In the genomic region with DNA sequence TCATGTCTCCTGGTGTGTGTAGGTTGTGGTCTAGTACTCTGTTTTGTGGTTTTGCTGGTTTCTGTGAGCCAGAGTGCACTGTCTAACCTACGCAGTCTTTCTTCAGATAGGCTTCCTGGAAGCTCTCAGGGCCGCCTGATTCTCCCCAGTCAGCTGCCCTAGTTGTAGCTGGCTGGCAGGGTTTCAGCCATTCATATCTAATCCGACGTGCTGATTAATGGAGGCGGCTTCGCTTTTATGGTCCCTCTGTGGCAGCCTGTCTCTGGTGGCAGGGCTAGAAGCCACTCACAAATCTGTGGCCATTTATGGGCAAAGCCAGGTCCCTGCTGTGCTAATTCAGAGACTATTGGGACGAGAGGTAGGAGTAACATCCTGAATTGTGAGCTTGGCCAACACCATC, we compare ENCODE assay signal across 11 mouse cellular contexts. TPM values are rescaled to one million over a fixed set of nuclear protein-coding genes. Genes with fewer than 3 reads are reported as not detected.
DNase-seq lines count a peak whose midpoint lies in the region; ATAC-seq and TF ChIP-seq lines count a peak whose summit lies in the region.
"Had no signal": no experiment of that assay in that cellular context is flagged by ENCODE, and none has a peak within 500 bp of the region (broad histone marks: within the 10 kb centered on the region; RNA-seq: fewer than 3 reads in every experiment).

No protein-coding gene starts in this region.

- H3K9ac ChIP-seq in forebrain, embryonic 11.5 days (ENCODE audit: low read length): no peak overlapping the region
- no peak overlapping the region for H3K9ac ChIP-seq in forebrain, embryonic 12.5 days
- 0 out of 2 replicates have a peak overlapping the region, but pooled peaks have one; percentile 13 for H3K9ac ChIP-seq in neural tube, embryonic 13.5 days
- no peak overlapping the region for H3K9ac ChIP-seq in neural tube, embryonic 15.5 days (replicated peaks)
- no peak overlapping the region for H3K9ac ChIP-seq in hindbrain, embryonic 14.5 days
- H3K9ac ChIP-seq in stomach, embryonic 14.5 days (replicated peaks; ENCODE audit: low read depth, low read length): no peak overlapping the region
- H3K9ac ChIP-seq: liver, embryonic 14.5 days had no signal

- no peaks in the 10 kb centered on the region for H3K36me3 ChIP-seq in forebrain, embryonic 11.5 days (ENCODE audit: control insufficient read depth, insufficient read depth, low read length)
- H3K36me3 ChIP-seq in forebrain, embryonic 12.5 days (replicated peaks): no peaks in the 10 kb centered on the region
- no peaks in the 10 kb centered on the region for H3K36me3 ChIP-seq in neural tube, embryonic 13.5 days
- peaks cover 2% of the 10 kb centered on the region; the same call in 1 of the 2 replicates for H3K36me3 ChIP-seq in neural tube, embryonic 15.5 days
- no peaks in the 10 kb centered on the region for H3K36me3 ChIP-seq in hindbrain, embryonic 14.5 days (replicated peaks; ENCODE audit: control insufficient read depth, insufficient read depth)
- H3K36me3 ChIP-seq in stomach, embryonic 14.5 days (ENCODE audit: control insufficient read depth, insufficient read depth, low read length): no peaks in the 10 kb centered on the region

- ATAC-seq in forebrain, embryonic 11.5 days (replicated peaks; ENCODE audit: low FRiP score): no peak
- ATAC-seq in forebrain, embryonic 12.5 days (ENCODE audit: low FRiP score): no peak
- peak; percentile 55 for ATAC-seq in neural tube, embryonic 13.5 days (ENCODE audit: low read depth)
- ATAC-seq in neural tube, embryonic 15.5 days (ENCODE audit: low FRiP score): no peak
- ATAC-seq in hindbrain, embryonic 14.5 days (ENCODE audit: low FRiP score): peak; percentile 32; the same call in 1 of the 2 replicates
- ATAC-seq in stomach, embryonic 14.5 days (ENCODE audit: insufficient number of reproducible peaks, insufficient read depth, low FRiP score, low read depth): 0 out of 2 replicates have a peak, but pooled peaks have one; percentile 23

- DNase-seq in forebrain, embryonic 11.5 days (ENCODE audit: low spot score): peak; percentile 42
- DNase-seq in hindbrain, embryonic 14.5 days (ENCODE audit: low spot score): peak; percentile 42
- DNase-seq in cerebellum, adult 18-20 months: no peak
- no peak for DNase-seq in cerebellum, adult 2 months
- DNase-seq: kidney, postnatal 10 days; right cerebral cortex, postnatal 25 days had no signal

- H3K27me3 ChIP-seq in forebrain, embryonic 11.5 days (ENCODE audit: control insufficient read depth, insufficient read depth, low read length): no peaks in the 10 kb centered on the region
- H3K27me3 ChIP-seq in forebrain, embryonic 12.5 days: no peaks in the 10 kb centered on the region
- no peaks in the 10 kb centered on the region for H3K27me3 ChIP-seq in neural tube, embryonic 13.5 days
- H3K27me3 ChIP-seq in neural tube, embryonic 15.5 days (replicated peaks): no peaks in the 10 kb centered on the region
- no peaks in the 10 kb centered on the region for H3K27me3 ChIP-seq in hindbrain, embryonic 14.5 days (ENCODE audit: control insufficient read depth, insufficient read depth, low read length)
- H3K27me3 ChIP-seq in stomach, embryonic 14.5 days (ENCODE audit: control insufficient read depth, insufficient read depth, low read length): no peaks in the 10 kb centered on the region
- H3K27me3 ChIP-seq in cerebellum, adult 2 months (ENCODE audit: control insufficient read depth, insufficient read depth, low read length): no peaks in the 10 kb centered on the region

- no peaks in the 10 kb centered on the region for H3K9me3 ChIP-seq in forebrain, embryonic 11.5 days (ENCODE audit: control insufficient read depth, low read length)
- H3K9me3 ChIP-seq in forebrain, embryonic 12.5 days: no peaks in the 10 kb centered on the region
- H3K9me3 ChIP-seq in neural tube, embryonic 13.5 days: no peaks in the 10 kb centered on the region
- H3K9me3 ChIP-seq in neural tube, embryonic 15.5 days (replicated peaks): no peaks in the 10 kb centered on the region
- H3K9me3 ChIP-seq in hindbrain, embryonic 14.5 days (ENCODE audit: control insufficient read depth, low read length): no peaks in the 10 kb centered on the region
- no peaks in the 10 kb centered on the region for H3K9me3 ChIP-seq in stomach, embryonic 14.5 days (ENCODE audit: control insufficient read depth, low read depth, low read length)

- no peak overlapping the region for H3K4me2 ChIP-seq in forebrain, embryonic 11.5 days (ENCODE audit: low read depth, low read length, severe bottlenecking)
- no peak overlapping the region for H3K4me2 ChIP-seq in forebrain, embryonic 12.5 days
- H3K4me2 ChIP-seq in neural tube, embryonic 13.5 days: no peak overlapping the region
- no peak overlapping the region for H3K4me2 ChIP-seq in neural tube, embryonic 15.5 days
- H3K4me2 ChIP-seq in hindbrain, embryonic 14.5 days (replicated peaks): no peak overlapping the region
- H3K4me2 ChIP-seq in stomach, embryonic 14.5 days (replicated peaks; ENCODE audit: low read depth, low read length): no peak overlapping the region

- TF ChIP-seq CTCF in cerebellum, adult 2 months (IDR thresholded peaks at IDR 0.05; ENCODE audit: borderline replicate concordance, insufficient read depth, low read depth, low read length): no peak

- TF ChIP-seq POLR2A in cerebellum, adult 2 months (IDR thresholded peaks at IDR 0.05; ENCODE audit: borderline replicate concordance, insufficient read depth, low read length): no peak

- WGBS in forebrain, embryonic 11.5 days: 76% methylated on average over 7 of the region's 7 CpGs
- 66% methylated on average over 7 of the region's 7 CpGs for WGBS in forebrain, embryonic 12.5 days
- WGBS in neural tube, embryonic 13.5 days: 28% methylated on average over 7 of the region's 7 CpGs
- WGBS in neural tube, embryonic 15.5 days: 20% methylated on average over 7 of the region's 7 CpGs
- 28% methylated on average over 7 of the region's 7 CpGs for WGBS in hindbrain, embryonic 14.5 days
- WGBS in stomach, embryonic 14.5 days: 59% methylated on average over 7 of the region's 7 CpGs
- 20% methylated on average over 7 of the region's 7 CpGs for WGBS in cerebellum, adult 2 months

- no peak overlapping the region for H3K27ac ChIP-seq in forebrain, embryonic 11.5 days (ENCODE audit: low read depth, low read length)
- H3K27ac ChIP-seq in forebrain, embryonic 12.5 days: no peak overlapping the region
- H3K27ac ChIP-seq in neural tube, embryonic 13.5 days (replicated peaks): 0 out of 2 replicates have a peak overlapping the region, but pooled peaks have one; percentile 30
- no peak overlapping the region for H3K27ac ChIP-seq in neural tube, embryonic 15.5 days (replicated peaks)
- H3K27ac ChIP-seq in hindbrain, embryonic 14.5 days: no peak overlapping the region
- no peak overlapping the region for H3K27ac ChIP-seq in stomach, embryonic 14.5 days (ENCODE audit: low read length)
- no peak overlapping the region for H3K27ac ChIP-seq in cerebellum, adult 2 months (ENCODE audit: insufficient read depth, low read length)
- H3K27ac ChIP-seq: liver, embryonic 14.5 days had no signal

- no peaks in the 10 kb centered on the region for H3K4me1 ChIP-seq in forebrain, embryonic 11.5 days (replicated peaks; ENCODE audit: control insufficient read depth, insufficient read depth, low read length)
- H3K4me1 ChIP-seq in forebrain, embryonic 12.5 days: peaks cover 16% of the 10 kb centered on the region
- H3K4me1 ChIP-seq in neural tube, embryonic 13.5 days (replicated peaks): peaks cover 25% of the 10 kb centered on the region
- H3K4me1 ChIP-seq in neural tube, embryonic 15.5 days: peaks cover 8% of the 10 kb centered on the region
- 0 out of 2 replicates have a peak, but pooled peaks cover 8% of the 10 kb centered on the region for H3K4me1 ChIP-seq in hindbrain, embryonic 14.5 days (replicated peaks; ENCODE audit: control insufficient read depth, insufficient read depth, low read length)
- H3K4me1 ChIP-seq in stomach, embryonic 14.5 days (ENCODE audit: control insufficient read depth, insufficient read depth, low read length): peaks cover 17% of the 10 kb centered on the region; the same call in 1 of the 2 replicates
- H3K4me1 ChIP-seq in cerebellum, adult 2 months (ENCODE audit: control insufficient read depth, insufficient read depth, low read length): no peaks in the 10 kb centered on the region

- H3K4me3 ChIP-seq in forebrain, embryonic 11.5 days (ENCODE audit: low read depth, low read length): no peak overlapping the region
- no peak overlapping the region for H3K4me3 ChIP-seq in forebrain, embryonic 12.5 days (replicated peaks)
- no peak overlapping the region for H3K4me3 ChIP-seq in neural tube, embryonic 13.5 days
- H3K4me3 ChIP-seq in neural tube, embryonic 15.5 days (replicated peaks): no peak overlapping the region
- H3K4me3 ChIP-seq in hindbrain, embryonic 14.5 days (replicated peaks; ENCODE audit: low read length): no peak overlapping the region
- no peak overlapping the region for H3K4me3 ChIP-seq in stomach, embryonic 14.5 days (ENCODE audit: low read depth, low read length)
- no peak overlapping the region for H3K4me3 ChIP-seq in cerebellum, adult 2 months (replicated peaks; ENCODE audit: insufficient read depth, low read depth, low read length)

RNA-seq across cellular contexts. Expression of a gene that starts 16.3 kb away (rescaled TPM):
- 6.3 and 7.1 TPM in 2 replicates for polyA plus RNA-seq in forebrain, embryonic 11.5 days (2014; fragmentation: Nextera tagmentation; extraction: Ambion mirVana)
- 4.9 and 7.7 TPM in 2 replicates for polyA plus RNA-seq in forebrain, embryonic 12.5 days (2016; fragmentation: Nextera tagmentation; extraction: Ambion mirVana)
- 3.5 and 4.9 TPM in 2 replicates for polyA plus RNA-seq in neural tube, embryonic 13.5 days (2015; fragmentation: Nextera tagmentation; extraction: Ambion mirVana)
- polyA plus RNA-seq in neural tube, embryonic 15.5 days (2015; fragmentation: Nextera tagmentation; extraction: Ambion mirVana): 2.6 and 5.8 TPM in 2 replicates
- polyA plus RNA-seq in hindbrain, embryonic 14.5 days (2014; fragmentation: Nextera tagmentation; extraction: Ambion mirVana): 2.7 and 4.4 TPM in 2 replicates
- polyA plus RNA-seq in stomach, embryonic 14.5 days (2014; fragmentation: Nextera tagmentation; extraction: Ambion mirVana): 14.3 and 16.1 TPM in 2 replicates
- polyA plus RNA-seq in cerebellum, adult 2 months (2012; rRNA removed): 1.6 and 2.2 TPM in 2 replicates

Comparison
In these comparisons a context has a peak if more than half of its experiments do, and no peak if none do; other contexts are left out.
1. ATAC-seq: peak in neural tube, embryonic 13.5 days (single experiment), hindbrain, embryonic 14.5 days (single experiment) and stomach, embryonic 14.5 days (single experiment); none in forebrain, embryonic 11.5 days (single experiment), forebrain, embryonic 12.5 days (single experiment) and neural tube, embryonic 15.5 days (single experiment).
2. DNase-seq: peak in forebrain, embryonic 11.5 days (single experiment) and hindbrain, embryonic 14.5 days (single experiment); none in cerebellum, adult 18-20 months (0 of 2) and cerebellum, adult 2 months (0 of 2).